Mouse (Mus musculus): Measurements from ENCODE around the gene Fer1l5. TPM values are rescaled to one million over a fixed set of nuclear protein-coding genes. Genes with fewer than 3 reads are reported as not detected.

Gene Fer1l5
- polyA plus RNA-seq, 1 experiment from 2014 or later, result 2.6 TPM

GRCm38 (mm10) chr1:36368112-36368968, 3.8 kb upstream of the Fer1l5 start:
- Histone ChIP-seq H3K27ac (peak overlapping the region; percentile 64), H3K4me1 (peaks cover 10% of the 10 kb centered on the region), H3K4me2 (replicated peaks) (peak overlapping the region; percentile 69), H3K4me3 (peak overlapping the region; percentile 83), H3K27me3 (no peaks in the 10 kb centered on the region), H3K9me3 (replicated peaks) (no peaks in the 10 kb centered on the region), H3K36me3 (peaks cover 20% of the 10 kb centered on the region), H3K9ac (peak overlapping the region; percentile 95)
- peak; percentile 82 for ATAC-seq (ENCODE audit: low FRiP score)
- 6% methylated on average over 54 of the region's 55 CpGs for WGBS

GRCm38 (mm10) chr1:36368969-36369645, 3.0 kb upstream of the Fer1l5 start, which contains the start of gene Kansl3:
TSS of gene Kansl3 (minus strand) at chr1:36369181.
- ATAC-seq (ENCODE audit: low FRiP score), result peak; percentile 81
- Histone ChIP-seq H3K4me3 (peak within 1 kb of the TSS; percentile 83), H3K4me2 (replicated peaks) (peak within 1 kb of the TSS; percentile 69), H3K27me3 (no peaks in the 10 kb centered on the region), H3K4me1 (peaks cover 10% of the 10 kb centered on the region), H3K9me3 (replicated peaks) (no peaks in the 10 kb centered on the region), H3K27ac (peak within 1 kb of the TSS; percentile 64), H3K9ac (peak within 1 kb of the TSS; percentile 95), H3K36me3 (peaks cover 12% of the 10 kb centered on the region)
- WGBS, result 3% methylated on average over 61 of the region's 61 CpGs

GRCm38 (mm10) chr1:36370918-36371317, 1.2 kb upstream of the Fer1l5 start:
- no peak overlapping the region for H3K9ac ChIP-seq
- no peak overlapping the region for H3K4me2 ChIP-seq (replicated peaks)
- no peaks in the 10 kb centered on the region for H3K9me3 ChIP-seq (replicated peaks)
- WGBS, result 87% methylated on average over 6 of the region's 6 CpGs
- H3K4me3 ChIP-seq, result no peak overlapping the region
- no peaks in the 10 kb centered on the region for H3K27me3 ChIP-seq
- H3K4me1 ChIP-seq, result peaks cover 10% of the 10 kb centered on the region
- 0 out of 2 replicates have a peak, but pooled peaks cover 2% of the 10 kb centered on the region for H3K36me3 ChIP-seq
- no peak for ATAC-seq (ENCODE audit: low FRiP score)
- no peak overlapping the region for H3K27ac ChIP-seq

DNA sequence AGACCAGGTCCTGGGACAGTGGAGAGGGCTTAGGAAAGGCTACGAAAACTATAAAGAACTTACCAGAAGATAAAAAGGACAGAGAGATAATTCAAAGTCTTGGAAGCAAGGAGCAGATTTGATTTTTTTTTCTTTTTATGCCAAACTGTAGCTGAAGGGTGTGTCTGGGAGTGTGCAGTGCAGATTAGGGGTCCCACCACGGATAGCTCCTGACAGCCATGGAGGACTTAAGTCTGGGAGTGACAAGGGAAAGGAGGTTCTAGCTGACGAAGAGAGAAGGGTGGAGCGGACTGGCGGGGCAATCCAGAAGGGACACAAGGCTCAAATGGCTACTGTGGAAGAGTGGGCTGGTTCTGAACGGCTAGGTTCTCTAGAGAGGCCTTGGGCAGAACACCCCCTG, 6.8 kb downstream of the Fer1l5 start:
- no peak for ATAC-seq (ENCODE audit: low FRiP score)
- Histone ChIP-seq H3K4me2 (replicated peaks) (no peak overlapping the region), H3K36me3 (no peaks in the 10 kb centered on the region), H3K27ac (no peak overlapping the region), H3K4me3 (no peak overlapping the region), H3K9ac (no peak overlapping the region), H3K4me1 (no peaks in the 10 kb centered on the region), H3K27me3 (no peaks in the 10 kb centered on the region), H3K9me3 (replicated peaks) (no peaks in the 10 kb centered on the region)
- 78% methylated on average over 6 of the region's 6 CpGs for WGBS

- no peak overlapping the region for H3K27ac ChIP-seq
- H3K4me3 ChIP-seq, result no peak overlapping the region
- no peaks in the 10 kb centered on the region for H3K4me1 ChIP-seq
- no peaks in the 10 kb centered on the region for H3K27me3 ChIP-seq
- 71% methylated on average over 4 of the region's 4 CpGs for WGBS
- H3K9ac ChIP-seq, result no peak overlapping the region
- ATAC-seq (ENCODE audit: low FRiP score), result no peak
- H3K4me2 ChIP-seq (replicated peaks), result no peak overlapping the region
- H3K9me3 ChIP-seq (replicated peaks), result no peaks in the 10 kb centered on the region
- H3K36me3 ChIP-seq, result no peaks in the 10 kb centered on the region
These were observed 7.5 kb downstream of the Fer1l5 start for GRCm38 (mm10) chr1:36379582-36379981.

- Histone ChIP-seq H3K9me3 (replicated peaks) (no peaks in the 10 kb centered on the region), H3K27me3 (no peaks in the 10 kb centered on the region), H3K9ac (no peak overlapping the region), H3K4me1 (peaks cover 9% of the 10 kb centered on the region; the same call in 1 of the 2 replicates), H3K4me2 (replicated peaks) (no peak overlapping the region), H3K36me3 (no peaks in the 10 kb centered on the region), H3K27ac (no peak overlapping the region), H3K4me3 (no peak overlapping the region)
- ATAC-seq (ENCODE audit: low FRiP score), result no peak
- 20% methylated on average over 6 of the region's 6 CpGs for WGBS
These were observed 24.9 kb downstream of the Fer1l5 start for GRCm38 (mm10) chr1:36397041-36397440.

DNA sequence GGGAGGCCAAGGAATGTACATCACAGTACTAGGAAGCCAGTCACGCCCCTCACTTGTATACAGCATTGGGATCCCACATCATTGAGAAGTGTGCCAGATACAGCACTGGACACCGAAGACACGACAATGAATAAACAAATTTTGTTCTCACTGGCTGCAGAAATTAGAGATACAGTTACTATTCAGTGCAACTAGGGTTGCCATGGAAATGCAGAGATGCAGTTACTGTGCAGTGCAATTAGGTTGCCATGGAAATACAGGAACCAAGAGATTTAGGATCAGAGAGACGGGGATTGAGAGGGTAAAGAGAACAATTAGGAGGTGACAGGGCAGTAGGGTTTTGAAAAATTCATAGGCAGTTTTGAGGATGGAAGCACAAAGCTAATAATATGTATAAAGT, 29.4 kb downstream of the Fer1l5 start:
- peak; percentile 56 for ATAC-seq (ENCODE audit: low FRiP score)

DNA sequence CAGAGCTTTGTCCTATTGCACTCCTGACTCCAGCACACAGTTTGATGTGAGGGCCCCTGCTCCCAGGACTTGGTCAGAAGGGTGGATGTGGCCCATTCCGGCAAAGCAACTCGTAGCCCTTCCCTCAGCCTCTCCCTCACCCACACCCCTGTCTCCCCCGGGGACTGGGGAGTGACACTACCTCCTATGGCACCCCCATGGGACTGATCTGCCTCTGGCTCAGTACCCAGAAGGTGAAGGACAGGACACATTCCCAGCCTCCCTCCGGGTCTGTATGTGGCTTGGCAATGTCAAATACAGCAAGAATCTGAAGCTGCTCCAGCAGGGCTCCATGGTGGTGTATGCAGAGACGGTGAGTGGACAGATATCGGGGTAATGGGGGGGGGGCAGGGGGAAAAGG, 32.4 kb downstream of the Fer1l5 start:
- no peak overlapping the region for H3K4me2 ChIP-seq (replicated peaks)
- H3K36me3 ChIP-seq, result no peaks in the 10 kb centered on the region
- no peaks in the 10 kb centered on the region for H3K9me3 ChIP-seq (replicated peaks)
- H3K4me1 ChIP-seq, result peaks cover 9% of the 10 kb centered on the region; the same call in 1 of the 2 replicates
- H3K27me3 ChIP-seq, result no peaks in the 10 kb centered on the region
- WGBS, result 79% methylated on average over 6 of the region's 6 CpGs
- H3K4me3 ChIP-seq, result no peak overlapping the region
- H3K9ac ChIP-seq, result no peak overlapping the region
- no peak overlapping the region for H3K27ac ChIP-seq
- ATAC-seq (ENCODE audit: low FRiP score), result no peak

More for the DNA sequence above, 29.4 kb downstream of the Fer1l5 start:
- no peak overlapping the region for H3K4me3 ChIP-seq
- peaks cover 9% of the 10 kb centered on the region; the same call in 1 of the 2 replicates for H3K4me1 ChIP-seq
- H3K9me3 ChIP-seq (replicated peaks), result no peaks in the 10 kb centered on the region
- 60% methylated on average over 4 of the region's 4 CpGs for WGBS
- no peak overlapping the region for H3K27ac ChIP-seq
- no peak overlapping the region for H3K4me2 ChIP-seq (replicated peaks)
- H3K27me3 ChIP-seq, result no peaks in the 10 kb centered on the region
- H3K9ac ChIP-seq, result no peak overlapping the region
- H3K36me3 ChIP-seq, result no peaks in the 10 kb centered on the region

- Histone ChIP-seq H3K9ac (no peak overlapping the region), H3K27me3 (no peaks in the 10 kb centered on the region), H3K4me3 (no peak overlapping the region), H3K4me2 (replicated peaks) (no peak overlapping the region), H3K36me3 (peaks cover 89% of the 10 kb centered on the region), H3K4me1 (no peaks in the 10 kb centered on the region), H3K27ac (no peak overlapping the region), H3K9me3 (replicated peaks) (no peaks in the 10 kb centered on the region)
- no peak for ATAC-seq (ENCODE audit: low FRiP score)
- WGBS, result 98% methylated on average over 2 of the region's 2 CpGs
These were observed 57.4 kb downstream of the Fer1l5 start for GRCm38 (mm10) chr1:36429511-36429910.

DNA sequence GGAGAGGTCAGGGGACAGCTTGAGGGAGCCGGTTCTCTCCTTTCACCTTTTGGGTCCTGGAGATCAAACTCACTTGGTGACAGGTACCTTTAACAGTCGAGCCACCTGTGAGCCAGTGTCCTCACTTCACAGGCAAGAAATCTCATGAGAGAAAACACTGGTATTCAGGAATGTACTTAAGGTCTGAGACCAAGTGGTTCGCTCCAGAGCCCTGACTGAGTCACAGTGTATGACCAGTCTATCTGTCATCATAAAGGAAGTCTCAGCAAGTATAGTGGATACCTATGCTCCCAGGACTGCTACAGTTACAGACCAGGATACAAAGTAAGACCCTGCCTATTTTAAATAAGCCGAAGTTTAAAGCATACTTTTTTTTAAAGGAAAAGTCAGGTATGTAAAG, 60.9 kb downstream of the Fer1l5 start:
- 89% methylated on average over 4 of the region's 4 CpGs for WGBS
- Histone ChIP-seq H3K36me3 (peaks cover 89% of the 10 kb centered on the region), H3K9me3 (replicated peaks) (no peaks in the 10 kb centered on the region), H3K9ac (no peak overlapping the region), H3K4me2 (replicated peaks) (no peak overlapping the region), H3K4me1 (no peaks in the 10 kb centered on the region), H3K27me3 (no peaks in the 10 kb centered on the region), H3K27ac (no peak overlapping the region), H3K4me3 (no peak overlapping the region)
- ATAC-seq (ENCODE audit: low FRiP score), result no peak

DNA sequence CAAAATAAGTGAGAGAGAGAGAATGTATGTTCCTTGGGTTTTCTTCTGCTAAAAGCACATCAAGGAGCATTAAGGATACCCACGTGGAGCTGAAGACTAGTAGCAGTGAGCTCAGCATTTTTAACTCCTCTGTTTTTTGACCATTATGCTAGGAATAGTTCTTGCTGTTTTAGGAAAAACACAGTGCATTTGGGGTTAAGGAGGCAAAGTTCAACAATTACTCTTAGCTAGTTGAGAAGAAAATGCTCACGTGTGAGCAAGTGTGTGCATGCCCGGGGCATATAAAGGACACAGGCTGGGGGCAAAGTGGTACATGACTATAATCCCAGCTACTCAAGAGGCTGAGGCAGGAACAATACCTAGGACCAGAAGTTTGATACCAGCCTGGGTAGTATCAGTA, 61.5 kb downstream of the Fer1l5 start:
- Histone ChIP-seq H3K27ac (no peak overlapping the region), H3K9me3 (replicated peaks) (no peaks in the 10 kb centered on the region), H3K4me3 (no peak overlapping the region), H3K4me2 (replicated peaks) (no peak overlapping the region), H3K9ac (no peak overlapping the region), H3K4me1 (no peaks in the 10 kb centered on the region), H3K36me3 (peaks cover 89% of the 10 kb centered on the region), H3K27me3 (no peaks in the 10 kb centered on the region)
- ATAC-seq (ENCODE audit: low FRiP score), result no peak
- 96% methylated on average over 3 of the region's 3 CpGs for WGBS

- 70% methylated on average over 4 of the region's 4 CpGs for WGBS
- no peak for ATAC-seq (ENCODE audit: low FRiP score)
- H3K36me3 ChIP-seq, result peaks cover 86% of the 10 kb centered on the region
These were observed 63.0 kb downstream of the Fer1l5 start for GRCm38 (mm10) chr1:36435071-36435470.

More at GRCm38 (mm10) chr1:36435071-36435470, 63.0 kb downstream of the Fer1l5 start:
- H3K27me3 ChIP-seq, result no peaks in the 10 kb centered on the region
- no peaks in the 10 kb centered on the region for H3K9me3 ChIP-seq (replicated peaks)
- H3K4me3 ChIP-seq, result no peak overlapping the region
- H3K4me1 ChIP-seq, result no peaks in the 10 kb centered on the region
- H3K27ac ChIP-seq, result no peak overlapping the region
- H3K9ac ChIP-seq, result no peak overlapping the region
- H3K4me2 ChIP-seq (replicated peaks), result no peak overlapping the region
